Mouse (Mus musculus) thymus, adult 18-20 months (tissue): ENCODE measurements around the gene Gm10639.
"Not testable (repeated sequence)": the region's sequence is repeated elsewhere in the genome, so short reads cannot be mapped to it uniquely, and the experiment has no call there.

Source experiments
- DNase-seq, 2 experiments: peaks; one replicate each; pipeline ENCODE4 v3.0.0; 2022; ENCODE audit warnings: mixed read lengths in 2 of 2

The Gm10639 gene

DNA sequence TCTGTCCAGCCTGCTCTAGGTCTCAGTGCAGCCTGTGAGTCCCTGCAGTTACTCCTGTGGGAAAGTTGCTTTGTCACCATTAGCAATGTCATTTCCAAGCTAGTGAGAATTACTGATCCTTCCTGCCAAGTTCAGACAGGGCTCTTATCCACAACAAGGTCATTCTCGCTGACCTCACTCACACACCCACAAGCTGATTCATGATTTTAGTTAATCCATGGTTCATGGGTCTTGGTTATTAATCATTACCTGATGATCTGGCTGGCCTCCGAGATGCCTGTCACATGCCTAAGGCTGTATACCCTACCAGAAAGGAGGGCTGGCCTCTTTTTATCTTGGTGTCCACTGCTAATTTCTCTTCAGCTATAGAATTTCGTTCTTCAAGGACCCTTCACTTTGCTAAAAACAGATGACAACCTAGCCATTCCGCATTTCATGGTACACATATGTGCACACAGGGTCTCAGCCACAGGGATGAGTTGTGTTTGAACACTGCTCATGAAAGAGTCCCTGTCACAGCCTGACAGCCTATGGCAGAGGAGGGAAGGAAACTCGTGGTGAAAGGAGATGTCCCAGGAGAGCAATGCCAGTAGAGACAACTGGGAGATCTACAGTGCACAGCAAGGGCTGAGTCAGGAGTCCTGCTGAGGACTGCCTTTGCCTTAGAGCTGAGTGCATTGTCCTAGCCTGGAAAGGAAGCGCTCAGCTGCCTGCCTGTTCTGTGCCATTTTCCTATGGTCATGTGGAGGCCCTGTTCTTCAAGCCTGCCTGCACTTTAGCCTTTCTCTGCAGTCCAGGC is 58.7 kb downstream of the Gm10639 start:
- DNase-seq, result not testable (repeated sequence)

DNA sequence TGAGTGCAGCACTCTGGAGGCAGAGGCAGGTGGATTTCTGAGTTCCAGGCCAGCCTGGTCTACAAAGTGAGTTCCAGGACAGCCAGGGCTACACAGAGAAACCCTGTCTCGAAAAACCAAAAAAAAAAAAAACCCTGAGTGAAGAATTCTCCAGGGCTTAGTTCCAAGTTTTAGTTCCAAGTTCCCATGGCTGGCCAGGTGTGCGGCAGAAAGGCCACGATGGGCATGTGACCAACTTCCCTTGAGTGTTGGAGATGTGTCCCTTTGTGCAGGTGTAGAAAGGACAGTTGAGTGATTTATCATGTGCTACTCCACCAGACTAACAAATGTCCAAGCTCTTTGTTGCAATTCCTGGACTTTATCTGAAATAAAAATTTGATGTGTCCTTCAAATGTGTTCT is 59.4 kb downstream of the Gm10639 start:
- not testable (repeated sequence) for DNase-seq

DNA sequence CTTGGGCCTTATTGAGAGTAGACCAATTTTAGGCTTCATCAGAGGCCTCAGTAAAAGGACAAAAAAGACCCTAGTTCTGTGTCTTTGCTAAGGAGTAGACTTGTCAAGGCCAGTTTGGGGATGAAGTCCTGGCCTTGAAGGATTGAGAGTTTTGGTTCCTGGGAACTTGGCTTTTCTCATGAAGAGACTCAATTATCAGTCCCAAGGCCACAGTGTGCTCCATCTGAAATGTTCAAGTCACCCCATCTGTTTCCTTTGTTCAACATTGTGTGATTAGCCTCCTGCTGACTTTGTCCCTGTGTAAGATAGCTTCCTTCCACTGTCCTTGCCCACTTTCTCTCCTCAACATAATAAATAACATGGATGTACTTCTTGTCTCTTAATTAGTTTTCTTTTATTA is 60.3 kb downstream of the Gm10639 start:
- DNase-seq, result not testable (repeated sequence)

DNA sequence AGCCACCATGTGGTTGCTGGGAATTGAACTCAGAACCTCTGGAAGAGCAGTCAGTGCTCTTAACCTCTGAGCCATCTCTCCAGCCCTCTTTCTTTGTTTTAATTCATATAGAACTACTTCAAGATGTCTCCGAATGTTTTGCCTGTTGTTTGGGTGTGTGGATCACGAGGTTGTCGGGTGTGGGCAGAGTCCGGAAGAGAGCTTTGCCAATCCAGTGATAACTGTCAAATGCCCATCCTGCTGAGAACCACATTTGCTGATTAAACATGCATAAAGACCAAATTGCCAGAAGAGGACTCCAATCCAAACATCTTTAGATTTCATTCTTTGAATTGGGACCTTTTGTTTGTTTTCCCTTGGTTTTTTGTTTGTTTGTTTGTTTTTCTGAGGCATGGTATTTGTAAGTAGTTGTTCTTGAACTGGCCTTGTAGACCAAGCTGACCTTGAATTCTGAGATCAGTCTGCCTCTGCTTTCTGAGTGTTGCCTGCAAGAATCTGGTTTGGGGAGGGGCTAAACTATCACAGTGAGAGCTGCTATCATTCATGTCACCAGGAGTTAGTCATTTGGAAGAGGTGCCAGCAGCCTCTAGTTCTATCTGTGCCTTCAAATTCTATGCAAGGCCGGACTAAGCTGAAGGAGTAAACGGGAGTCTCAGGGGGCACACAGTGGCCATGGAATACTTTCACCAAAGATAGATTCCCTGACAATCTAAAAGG is 61.9 kb downstream of the Gm10639 start:
- no peak for DNase-seq
